Mouse (Mus musculus) E14TG2a.4 (cell line): Measurements from ENCODE around the gene Gm32717.
"Not testable (repeated sequence)": the region's sequence is repeated elsewhere in the genome, so short reads cannot be mapped to it uniquely, and the experiment has no call there.

Experiments used
- H3K27me3 ChIP-seq: 2 replicates; pipeline ENCODE4 v1.6.1; 2014; ENCODE audit warnings: low read length, control low read depth; ENCODE audit not compliant: insufficient read depth
- H3K36me3 ChIP-seq: 2 replicates; pipeline ENCODE4 v1.6.1; 2014; ENCODE audit warnings: low read length, control low read depth; ENCODE audit not compliant: insufficient read depth
- H3K4me1 ChIP-seq: replicated peaks from 2 replicates; pipeline ENCODE4 v1.6.1; 2014; ENCODE audit warnings: low read depth, low read length, control low read depth
- H3K4me3 ChIP-seq: replicated peaks from 2 replicates; pipeline ENCODE4 v1.5.1; 2014; ENCODE audit warnings: mild to moderate bottlenecking, low read length
- H3K9me3 ChIP-seq: 2 replicates; pipeline ENCODE4 v1.6.1; 2014; ENCODE audit warnings: low read length, control low read depth
- CTCF ChIP-seq: conservative IDR thresholded peaks from 2 replicates; pipeline ENCODE4 v1.5.1; 2014; ENCODE audit warnings: low read length
- NANOG ChIP-seq: IDR thresholded peaks from 2 replicates; pipeline ENCODE4 v1.6.1; 2014; ENCODE audit warnings: borderline replicate concordance, low read length, mixed read lengths
- POU5F1 ChIP-seq: IDR thresholded peaks from 2 replicates; pipeline ENCODE4 v1.6.1; 2014; ENCODE audit warnings: low read length, borderline replicate concordance

The Gm32717 gene

DNA sequence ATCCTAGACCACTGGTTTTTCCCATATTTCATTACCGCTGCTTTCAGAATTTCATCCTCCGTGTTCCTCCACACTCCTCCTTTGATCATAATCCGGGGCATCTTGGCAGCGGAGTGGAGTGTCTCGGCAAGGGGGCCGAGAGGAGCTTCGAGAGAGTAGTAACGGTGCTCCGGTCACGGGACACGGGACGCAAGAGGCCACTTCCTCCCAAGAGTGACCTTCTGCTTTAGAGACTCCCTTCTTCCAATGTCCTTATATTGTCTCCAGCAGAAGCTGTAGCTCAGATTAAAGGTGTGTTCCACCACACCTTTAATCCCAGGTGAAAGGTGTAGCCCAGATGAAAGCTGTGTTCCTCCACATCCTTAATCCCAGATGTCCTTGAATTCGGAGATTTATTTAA is at the start of gene Gm32717:
Gm32717 (minus strand) TSS at position 101 of the 400 bp plus-strand sequence.
- not testable (repeated sequence) for H3K9me3 ChIP-seq, H3K36me3 ChIP-seq, H3K27me3 ChIP-seq, H3K4me1 ChIP-seq, H3K4me3 ChIP-seq

DNA sequence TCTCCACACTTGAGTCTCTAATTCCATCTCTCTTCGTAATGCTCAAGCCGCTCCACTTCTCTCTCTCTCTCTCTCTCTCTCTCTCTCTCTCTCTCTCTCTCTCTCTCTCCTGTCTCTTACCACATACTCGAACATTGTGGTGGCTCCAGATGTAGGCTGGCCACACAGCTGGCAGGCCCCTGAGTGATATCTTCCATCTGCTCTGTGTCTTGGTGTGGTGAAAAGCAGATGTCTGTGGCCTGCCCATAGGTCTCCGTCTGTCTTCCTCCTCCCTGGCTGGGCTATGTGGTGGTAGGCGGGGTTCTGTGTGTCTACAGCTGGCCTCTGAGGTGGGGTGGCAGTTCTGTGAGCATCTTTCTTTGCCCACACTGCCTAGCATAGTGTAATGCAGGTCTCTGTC is 42.4 kb upstream of the Gm32717 start:
- H3K27me3 ChIP-seq, H3K36me3 ChIP-seq: not testable (repeated sequence)

DNA sequence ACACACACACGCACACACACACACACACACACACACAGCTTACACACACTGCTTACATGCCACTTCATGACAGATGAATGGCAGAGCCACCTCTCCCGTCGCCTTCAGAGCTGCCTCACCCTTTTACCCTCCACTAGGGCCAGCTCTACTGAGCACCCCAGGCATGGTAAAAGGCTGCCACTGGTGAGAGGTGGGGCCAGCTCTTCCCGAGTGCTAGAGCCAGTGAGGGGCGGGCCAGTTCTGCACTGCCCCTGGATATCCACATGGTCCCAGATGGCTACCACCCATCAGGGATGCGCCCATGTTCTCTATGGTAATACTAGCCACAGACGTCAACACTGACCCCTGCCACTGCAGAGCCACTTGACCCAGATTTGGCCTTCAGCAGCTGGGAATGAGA is 42.0 kb upstream of the Gm32717 start:
- H3K9me3 ChIP-seq, H3K4me3 ChIP-seq, H3K27me3 ChIP-seq, H3K4me1 ChIP-seq, H3K36me3 ChIP-seq: not testable (repeated sequence)

More for the DNA sequence above, 42.4 kb upstream of the Gm32717 start:
- H3K4me3 ChIP-seq, H3K4me1 ChIP-seq, H3K9me3 ChIP-seq: not testable (repeated sequence)

DNA sequence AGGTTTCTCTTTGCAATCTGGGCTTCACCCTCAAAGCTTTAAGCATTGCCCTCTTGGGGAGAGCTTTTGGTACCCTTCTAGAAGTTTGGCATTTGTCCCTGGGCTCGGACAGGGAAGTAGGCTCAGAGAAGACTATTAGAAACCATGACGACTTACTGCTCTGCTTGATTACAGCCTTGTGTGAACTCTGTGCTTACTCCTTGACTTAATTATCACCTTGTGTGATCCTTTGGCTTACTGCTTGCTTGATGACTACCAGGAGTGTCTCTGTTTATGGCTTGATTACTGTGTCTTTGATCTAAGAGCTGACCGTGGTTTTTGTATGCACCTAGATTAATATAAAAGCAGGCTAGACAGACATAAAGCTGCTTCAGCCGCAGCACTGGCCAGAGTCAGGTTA is 37.5 kb upstream of the Gm32717 start:
- not testable (repeated sequence) for H3K27me3 ChIP-seq, H3K36me3 ChIP-seq, H3K9me3 ChIP-seq, H3K4me3 ChIP-seq, H3K4me1 ChIP-seq

DNA sequence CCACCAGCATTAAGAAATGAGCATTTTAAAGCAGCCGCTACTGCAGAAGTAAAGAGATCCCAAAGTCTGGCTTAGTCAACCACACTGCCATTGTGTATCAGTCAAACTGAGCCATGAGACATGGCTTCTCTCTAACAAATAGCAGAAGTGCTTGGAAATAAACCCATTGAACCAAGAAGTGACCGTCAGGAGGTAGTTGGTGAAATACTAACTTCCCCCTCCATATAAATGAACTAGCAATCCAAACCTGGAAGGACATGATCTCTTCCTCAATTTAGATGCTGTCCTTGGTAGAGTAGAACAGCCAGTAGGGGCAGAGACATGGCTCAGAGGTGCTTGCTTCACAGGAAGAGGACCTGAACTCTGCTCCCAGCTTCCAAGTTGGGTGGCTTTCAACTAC is 30.8 kb upstream of the Gm32717 start:
- not testable (repeated sequence) for H3K9me3 ChIP-seq, H3K4me3 ChIP-seq, H3K27me3 ChIP-seq, H3K4me1 ChIP-seq, H3K36me3 ChIP-seq

DNA sequence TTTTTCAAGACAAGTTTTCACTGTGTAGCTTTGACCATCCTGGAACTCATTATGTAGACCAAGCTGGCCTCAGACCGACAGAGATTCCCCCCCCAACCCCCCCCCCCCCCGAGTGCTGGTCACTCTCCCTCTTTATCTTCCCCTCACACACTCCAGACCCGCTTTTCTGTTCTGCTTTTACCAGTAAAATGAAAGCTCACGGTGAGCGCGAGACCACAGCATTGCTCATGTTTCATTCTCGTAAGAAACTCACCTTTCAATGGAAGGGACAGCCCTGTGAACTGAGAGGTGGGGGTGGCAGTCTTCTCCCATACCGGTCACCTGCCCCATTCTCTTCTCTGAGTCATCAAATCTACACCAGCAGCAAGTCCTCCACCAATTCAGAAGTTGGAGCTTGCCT is 28.2 kb upstream of the Gm32717 start:
- H3K9me3 ChIP-seq, H3K4me3 ChIP-seq, H3K27me3 ChIP-seq, H3K4me1 ChIP-seq, H3K36me3 ChIP-seq: not testable (repeated sequence)

DNA sequence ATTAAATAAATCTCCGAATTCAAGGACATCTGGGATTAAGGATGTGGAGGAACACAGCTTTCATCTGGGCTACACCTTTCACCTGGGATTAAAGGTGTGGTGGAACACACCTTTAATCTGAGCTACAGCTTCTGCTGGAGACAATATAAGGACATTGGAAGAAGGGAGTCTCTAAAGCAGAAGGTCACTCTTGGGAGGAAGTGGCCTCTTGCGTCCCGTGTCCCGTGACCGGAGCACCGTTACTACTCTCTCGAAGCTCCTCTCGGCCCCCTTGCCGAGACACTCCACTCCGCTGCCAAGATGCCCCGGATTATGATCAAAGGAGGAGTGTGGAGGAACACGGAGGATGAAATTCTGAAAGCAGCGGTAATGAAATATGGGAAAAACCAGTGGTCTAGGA is 17.8 kb upstream of the Gm32717 start, which contains the start of gene Gm32802:
Gm32802 (plus strand) TSS at position 301 of the 400 bp plus-strand sequence.
- H3K9me3 ChIP-seq, H3K4me3 ChIP-seq, H3K36me3 ChIP-seq, H3K4me1 ChIP-seq, H3K27me3 ChIP-seq: not testable (repeated sequence)

DNA sequence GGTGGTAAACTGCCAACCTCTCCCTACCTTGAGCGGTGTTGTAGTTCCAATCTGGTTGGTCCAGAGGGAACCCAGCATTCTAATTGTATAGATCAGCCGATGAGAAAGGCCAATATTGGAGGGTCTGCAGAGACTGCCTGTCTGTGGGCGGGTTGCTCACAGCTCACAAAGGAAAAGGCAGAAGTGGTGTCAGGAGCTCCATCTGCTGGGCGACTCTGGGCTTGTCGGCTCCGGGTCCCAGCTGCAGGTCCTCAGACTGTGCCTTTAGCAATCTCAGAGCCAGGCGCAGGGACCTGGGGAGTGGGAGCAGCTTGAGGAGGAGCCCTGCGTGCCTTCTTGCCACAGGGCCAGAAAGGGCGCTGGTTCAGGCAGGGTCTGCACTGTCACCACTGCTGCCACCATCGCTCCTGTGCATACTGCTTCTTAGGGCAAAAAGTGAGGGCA is 10.3 kb upstream of the Gm32717 start:
- Histone ChIP-seq H3K9me3 (peaks cover 25% of the 10 kb centered on the region), H3K4me3 (no peak overlapping the region), H3K4me1 (no peaks in the 10 kb centered on the region), H3K36me3 (no peaks in the 10 kb centered on the region), H3K27me3 (no peaks in the 10 kb centered on the region)
- no peak; the same call in 1 of the 2 replicates for TF ChIP-seq CTCF
- TF ChIP-seq NANOG: no peak
- TF ChIP-seq POU5F1: no peak

DNA sequence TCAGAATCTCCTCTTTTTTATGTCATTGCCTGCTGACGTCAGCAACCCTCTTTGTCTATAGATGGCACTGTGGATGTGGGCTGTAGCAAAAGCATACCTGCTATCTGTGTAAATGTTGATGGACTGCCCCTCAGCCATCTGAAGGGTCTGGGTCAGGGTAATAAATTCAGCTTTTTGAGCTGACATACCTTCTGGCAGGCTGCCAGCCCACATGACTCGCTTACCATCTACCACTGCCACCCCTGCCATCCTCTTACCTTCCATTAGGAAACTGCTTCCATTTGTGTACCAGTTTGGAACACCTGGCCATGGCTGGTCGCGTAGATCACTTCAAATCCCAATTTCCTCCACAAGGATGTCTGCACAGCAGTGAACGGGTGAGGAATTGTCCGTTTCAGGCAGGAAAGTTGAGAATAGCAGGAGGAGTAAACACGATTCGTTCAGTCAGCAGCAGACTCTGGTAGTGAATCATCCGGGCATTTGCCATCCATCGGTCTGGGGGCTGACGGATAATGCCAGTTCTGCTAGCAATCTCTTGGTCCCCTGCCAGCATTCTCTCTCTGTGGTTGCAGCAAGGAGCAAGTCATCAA is 8.5 kb upstream of the Gm32717 start:
- H3K4me3 ChIP-seq, H3K36me3 ChIP-seq, H3K27me3 ChIP-seq, H3K4me1 ChIP-seq: not testable (repeated sequence)
- peaks cover 25% of the 10 kb centered on the region for H3K9me3 ChIP-seq

DNA sequence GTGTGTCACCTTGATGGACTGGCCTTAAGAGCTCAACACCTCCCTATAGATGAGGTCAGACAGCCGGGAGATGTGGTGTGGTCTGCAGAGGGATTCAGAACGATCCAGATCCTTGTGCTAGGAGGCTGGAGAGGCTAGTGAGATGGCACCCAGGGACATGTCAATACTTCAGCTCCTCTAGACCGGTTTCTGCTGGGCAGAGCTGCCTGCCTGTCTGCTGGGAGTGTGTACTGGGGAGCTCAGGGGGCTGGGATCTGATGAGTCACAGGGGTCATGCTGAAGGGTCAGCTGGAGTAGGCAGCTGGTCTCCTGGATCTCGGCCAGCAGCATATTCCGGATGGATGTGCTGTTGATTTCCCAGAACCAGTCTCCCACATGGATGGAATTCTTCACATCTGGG is 8.0 kb downstream of the Gm32717 start:
- H3K9me3 ChIP-seq, H3K4me1 ChIP-seq, H3K27me3 ChIP-seq, H3K36me3 ChIP-seq, H3K4me3 ChIP-seq: not testable (repeated sequence)

DNA sequence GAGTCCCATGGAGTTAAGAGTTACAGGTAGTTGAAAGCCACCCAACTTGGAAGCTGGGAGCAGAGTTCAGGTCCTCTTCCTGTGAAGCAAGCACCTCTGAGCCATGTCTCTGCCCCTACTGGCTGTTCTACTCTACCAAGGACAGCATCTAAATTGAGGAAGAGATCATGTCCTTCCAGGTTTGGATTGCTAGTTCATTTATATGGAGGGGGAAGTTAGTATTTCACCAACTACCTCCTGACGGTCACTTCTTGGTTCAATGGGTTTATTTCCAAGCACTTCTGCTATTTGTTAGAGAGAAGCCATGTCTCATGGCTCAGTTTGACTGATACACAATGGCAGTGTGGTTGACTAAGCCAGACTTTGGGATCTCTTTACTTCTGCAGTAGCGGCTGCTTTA is 13.0 kb downstream of the Gm32717 start:
- H3K4me1 ChIP-seq, H3K27me3 ChIP-seq, H3K36me3 ChIP-seq, H3K4me3 ChIP-seq, H3K9me3 ChIP-seq: not testable (repeated sequence)

DNA sequence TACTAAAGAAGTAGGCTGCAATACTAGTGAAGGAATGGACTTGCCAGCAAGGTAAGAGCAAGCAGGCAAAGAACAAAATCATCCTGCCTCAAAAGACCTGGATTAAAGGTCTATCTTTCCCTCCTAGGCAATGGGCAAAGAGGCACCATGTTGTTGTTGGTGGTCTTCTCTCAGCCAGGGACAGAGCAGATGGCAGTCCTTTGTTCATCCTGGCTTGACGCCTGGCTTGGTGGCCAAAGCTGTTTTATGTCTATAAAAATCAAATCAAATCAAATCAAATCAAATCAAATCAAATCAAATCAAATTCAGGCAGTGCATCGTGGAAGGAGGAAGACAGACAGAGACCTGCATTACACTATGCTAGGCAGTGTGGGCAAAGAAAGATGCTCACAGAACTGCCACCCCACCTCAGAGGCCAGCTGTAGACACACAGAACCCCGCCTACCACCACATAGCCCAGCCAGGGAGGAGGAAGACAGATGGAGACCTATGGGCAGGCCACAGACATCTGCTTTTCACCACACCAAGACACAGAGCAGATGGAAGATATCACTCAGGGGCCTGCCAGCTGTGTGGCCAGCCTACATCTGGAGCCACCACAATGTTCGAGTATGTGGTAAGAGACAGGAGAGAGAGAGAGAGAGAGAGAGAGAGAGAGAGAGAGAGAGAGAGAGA is 24.7 kb downstream of the Gm32717 start:
- not testable (repeated sequence) for H3K36me3 ChIP-seq, H3K9me3 ChIP-seq, H3K4me1 ChIP-seq, H3K4me3 ChIP-seq, H3K27me3 ChIP-seq
